Mouse (Mus musculus) E14TG2a.4 (cell line): Measurements from ENCODE around the gene Phf7.

ENCODE experiments used
- CTCF ChIP-seq: conservative IDR thresholded peaks from 2 replicates; pipeline ENCODE4 v1.5.1; 2014; ENCODE audit warnings: low read length
- NANOG ChIP-seq: IDR thresholded peaks from 2 replicates; pipeline ENCODE4 v1.6.1; 2014; ENCODE audit warnings: borderline replicate concordance, low read length, mixed read lengths

DNA sequence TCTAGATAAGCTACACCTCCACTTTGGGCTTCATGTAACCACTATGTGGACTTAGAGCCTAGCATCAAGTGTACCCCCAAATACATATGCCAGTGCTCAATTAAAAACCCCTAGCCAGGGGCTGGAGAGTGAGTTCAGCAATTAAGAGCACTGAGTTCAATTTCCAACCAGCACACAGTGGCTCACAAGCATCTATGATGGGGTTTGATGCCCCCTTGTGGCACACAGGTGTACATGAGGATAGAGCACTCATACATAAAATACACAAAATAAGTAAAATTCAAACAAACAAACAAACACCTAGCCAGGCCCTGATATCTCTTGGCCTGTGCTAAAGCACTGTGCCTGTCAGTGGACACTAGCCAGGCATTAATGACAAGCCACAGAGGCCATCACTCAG lies 55.1 kb downstream of the Phf7 start:
- TF ChIP-seq CTCF (peak; percentile 75), NANOG (no peak)
